Mouse (Mus musculus): ENCODE results near the gene Inpp5d.

GRCm38 (mm10) chr1:87655101-87655500 is 35.0 kb downstream of the Inpp5d start:
- TF ChIP-seq CTCF (IDR thresholded peaks at IDR 0.05; ENCODE audit: low read depth) (no peak), EP300 (IDR thresholded peaks at IDR 0.05; ENCODE audit: low read depth) (no peak)
